Mouse (Mus musculus) T-cell, adult 2 months (primary cell): ENCODE measurements around the gene Gars.

ENCODE experiments used
- DNase-seq: peaks from one replicate; pipeline ENCODE4 v3.0.0; 2022; ENCODE audit warnings: low spot score

The Gars gene

GRCm38 (mm10) chr6:55098030-55098429 lies 60.2 kb downstream of the Gars start:
- DNase-seq = no peak

DNA sequence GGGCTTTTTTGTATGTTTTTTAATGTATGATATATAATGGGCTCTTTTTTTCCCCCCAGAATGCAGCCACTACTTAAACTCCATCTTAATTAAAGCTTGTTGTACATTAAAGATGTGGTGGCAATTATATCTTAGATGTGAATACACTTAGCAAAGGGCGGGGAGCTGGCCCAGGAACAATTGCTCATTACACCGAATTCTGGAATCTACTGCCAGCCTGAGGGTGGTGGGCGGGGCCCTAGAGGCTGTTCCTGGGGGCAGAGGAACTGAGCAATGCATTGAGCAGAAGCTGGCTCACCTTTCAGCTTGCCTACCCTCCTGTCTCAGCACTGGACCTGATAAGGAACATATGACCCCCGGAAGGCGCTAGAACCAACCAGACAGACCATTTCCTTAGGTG lies 60.8 kb downstream of the Gars start:
- no peak for DNase-seq

DNA sequence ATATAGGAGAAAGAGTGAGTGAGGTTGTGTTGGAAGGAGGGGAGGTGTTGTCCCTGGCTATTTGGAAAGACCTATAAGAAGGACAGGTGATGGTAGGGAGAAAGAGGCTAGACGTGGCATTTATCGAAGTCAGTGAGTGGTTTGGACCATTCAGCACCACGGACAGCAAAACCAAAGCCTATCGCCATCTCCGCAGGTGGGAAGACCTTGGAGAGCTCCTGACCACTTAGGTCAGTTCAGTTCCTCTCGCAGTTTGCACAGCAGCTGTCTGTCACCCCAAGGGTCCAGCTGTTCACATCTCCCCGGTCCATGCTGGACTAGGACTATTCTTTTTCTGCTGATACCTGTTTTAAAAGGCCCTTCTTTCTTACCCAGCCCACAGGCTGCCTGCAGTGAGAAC lies 70.6 kb downstream of the Gars start:
- DNase-seq = no peak

DNA sequence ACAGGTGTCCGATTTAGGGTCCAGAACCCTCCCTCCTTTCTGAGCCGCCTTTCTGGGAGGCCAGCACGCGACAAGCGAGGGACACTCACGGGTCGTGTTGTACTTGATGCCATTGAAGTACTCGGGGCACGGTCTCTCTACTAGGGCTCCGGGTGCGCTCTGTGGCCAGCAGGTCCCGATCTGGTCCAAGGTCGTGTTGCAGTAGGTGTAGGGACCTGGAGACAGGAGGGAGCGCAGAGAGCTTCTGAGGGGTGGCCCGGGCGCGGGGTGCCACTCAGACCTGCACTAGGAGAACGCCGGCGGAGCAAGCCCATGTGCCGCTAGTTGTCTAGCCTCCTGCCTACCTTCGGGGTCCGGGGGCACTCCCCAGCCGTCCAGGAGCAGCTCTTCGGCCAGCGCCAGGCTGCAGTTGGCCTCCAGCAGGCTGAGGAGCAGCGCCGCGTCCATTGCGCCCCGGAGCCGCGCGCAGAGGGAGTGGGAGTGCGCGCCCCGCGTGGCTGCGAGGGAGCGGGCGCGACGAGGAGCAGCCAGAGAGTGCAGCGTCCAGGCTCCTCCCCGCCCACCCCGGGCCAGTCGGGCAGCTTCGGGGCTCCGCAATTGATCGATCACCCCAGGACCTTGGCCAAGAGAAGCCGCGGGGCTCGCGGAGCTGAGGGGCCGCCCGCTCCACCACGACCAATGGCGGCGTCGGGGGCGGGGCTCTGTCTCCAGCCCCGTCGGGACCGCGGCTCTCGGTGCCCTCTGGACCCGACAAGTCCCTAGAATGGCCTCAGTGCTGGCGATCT lies 79.7 kb downstream of the Gars start:
- no peak for DNase-seq

GRCm38 (mm10) chr6:55123056-55123455 lies 85.2 kb downstream of the Gars start:
- no peak for DNase-seq

DNA sequence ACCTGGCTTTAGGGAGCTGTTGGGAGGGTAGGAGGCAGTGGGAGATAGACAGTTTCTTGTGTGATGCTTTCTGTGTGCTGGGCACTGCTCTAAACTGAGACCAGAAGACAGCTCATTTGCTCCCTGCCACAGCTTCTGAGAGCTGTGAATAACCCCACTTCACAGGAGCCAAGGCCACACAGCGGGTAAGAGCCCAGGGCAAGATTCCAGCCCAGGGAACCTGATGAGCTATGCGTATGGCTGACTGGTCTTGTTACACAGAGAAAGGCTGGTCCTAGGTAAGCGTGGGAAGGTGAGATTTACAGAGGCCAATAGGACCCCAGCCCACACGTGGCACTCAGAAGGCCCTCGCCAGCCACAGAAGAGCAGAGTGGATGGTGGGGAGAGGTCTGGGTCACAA lies 88.8 kb downstream of the Gars start:
- no peak for DNase-seq

GRCm38 (mm10) chr6:55128391-55128790 lies 90.6 kb downstream of the Gars start:
- DNase-seq = no peak
